Mouse (Mus musculus) heart, embryonic 12.5 days (tissue): ENCODE measurements around the gene Naaladl2. TPM values are rescaled to one million over a fixed set of nuclear protein-coding genes. Genes with fewer than 3 reads are reported as not detected.
"Not testable (repeated sequence)": the region's sequence is repeated elsewhere in the genome, so short reads cannot be mapped to it uniquely, and the experiment has no call there.

Source experiments
- ATAC-seq: fragments of 200-750 bp; cut with Nextera tagmentation; 2 replicates; pipeline ENCODE4 v1.8.0; 2017; ENCODE audit warnings: moderate TSS enrichment, moderate library complexity; ENCODE audit not compliant: insufficient number of reproducible peaks, low FRiP score
- H3K27ac ChIP-seq: fragments of 300-500 bp; sonication (generic); 2 replicates; pipeline ENCODE4 v1.5.1; 2016; ENCODE audit warnings: mild to moderate bottlenecking, moderate library complexity; ENCODE audit not compliant: poor library complexity, severe bottlenecking
- H3K27me3 ChIP-seq: fragments of 300-500 bp; sonication (generic); replicated peaks from 2 replicates; pipeline ENCODE4 v1.6.1; 2016; ENCODE audit warnings: mild to moderate bottlenecking, moderate library complexity
- H3K36me3 ChIP-seq: fragments of 300-500 bp; sonication (generic); 2 replicates; pipeline ENCODE4 v1.6.1; 2016; ENCODE audit warnings: mild to moderate bottlenecking, moderate library complexity
- H3K4me1 ChIP-seq: fragments of 300-500 bp; sonication (generic); replicated peaks from 2 replicates; pipeline ENCODE4 v1.6.1; 2016; ENCODE audit warnings: mild to moderate bottlenecking
- H3K4me2 ChIP-seq: fragments of 300-500 bp; sonication (generic); 2 replicates; pipeline ENCODE4 v1.6.1; 2016; ENCODE audit warnings: mild to moderate bottlenecking, moderate library complexity
- H3K4me3 ChIP-seq: fragments of 300-500 bp; sonication (generic); 2 replicates; pipeline ENCODE4 v1.5.1; 2016; ENCODE audit warnings: mild to moderate bottlenecking
- H3K9ac ChIP-seq: fragments of 300-500 bp; sonication (generic); 2 replicates; pipeline ENCODE4 v1.6.1; 2016; ENCODE audit warnings: mild to moderate bottlenecking, moderate library complexity
- H3K9me3 ChIP-seq: fragments of 300-500 bp; sonication (generic); replicated peaks from 2 replicates; pipeline ENCODE4 v1.6.1; 2016; ENCODE audit warnings: mild to moderate bottlenecking, moderate library complexity
- WGBS: fragments of 180-500 bp; shearing (Covaris S2); methylation state at CpG from one replicate; pipeline ENCODE4 v1.1.7; 2016; 5-methylcytosine and 5-hydroxymethylcytosine counted together
- polyA plus RNA-seq: library from polyadenylated mRNA; unstranded; fragments of >200 nt; fragmentation: Nextera tagmentation; extraction: Ambion mirVana; gene quantifications from 2 replicates; pipeline ENCODE4 v1.2.1, GENCODE M21; 2016

The Naaladl2 gene
- polyA plus RNA-seq, 1 experiment from 2014 or later = 2.0 TPM

- Histone ChIP-seq H3K4me2 (no peak overlapping the region), H3K9me3 (no peaks in the 10 kb centered on the region), H3K9ac (no peak overlapping the region), H3K27me3 (no peaks in the 10 kb centered on the region), H3K4me3 (no peak overlapping the region), H3K27ac (no peak overlapping the region), H3K36me3 (no peaks in the 10 kb centered on the region), H3K4me1 (no peaks in the 10 kb centered on the region)
- ATAC-seq = no peak
- WGBS = 72% methylated on average over 2 of the region's 2 CpGs
Observed at GRCm38 (mm10) chr3:25092986-25093385, 51.1 kb downstream of the Naaladl2 start.

- WGBS = 77% methylated on average over 1 of the region's 1 CpGs
- no peak for ATAC-seq
- H3K4me3 ChIP-seq = no peak overlapping the region
- H3K27me3 ChIP-seq = no peaks in the 10 kb centered on the region
- H3K4me2 ChIP-seq = no peak overlapping the region
- no peak overlapping the region for H3K27ac ChIP-seq
- no peaks in the 10 kb centered on the region for H3K36me3 ChIP-seq
- no peak overlapping the region for H3K9ac ChIP-seq
- 0 out of 2 replicates have a peak, but pooled peaks cover 4% of the 10 kb centered on the region for H3K9me3 ChIP-seq
- no peaks in the 10 kb centered on the region for H3K4me1 ChIP-seq
Observed at GRCm38 (mm10) chr3:25075785-25076184, 68.3 kb downstream of the Naaladl2 start.

GRCm38 (mm10) chr3:25074266-25074665 is 69.8 kb downstream of the Naaladl2 start:
- H3K4me2 ChIP-seq = no peak overlapping the region
- H3K27me3 ChIP-seq = no peaks in the 10 kb centered on the region
- H3K27ac ChIP-seq = no peak overlapping the region
- no peaks in the 10 kb centered on the region for H3K36me3 ChIP-seq
- no peaks in the 10 kb centered on the region for H3K4me1 ChIP-seq
- 0 out of 2 replicates have a peak, but pooled peaks cover 4% of the 10 kb centered on the region for H3K9me3 ChIP-seq
- H3K4me3 ChIP-seq = no peak overlapping the region
- no peak overlapping the region for H3K9ac ChIP-seq
- WGBS = 66% methylated on average over 4 of the region's 4 CpGs
- no peak for ATAC-seq

- ATAC-seq = no peak
- H3K4me1 ChIP-seq = no peaks in the 10 kb centered on the region
- H3K9me3 ChIP-seq = 0 out of 2 replicates have a peak, but pooled peaks cover 4% of the 10 kb centered on the region
- no peaks in the 10 kb centered on the region for H3K36me3 ChIP-seq
- no peak overlapping the region for H3K9ac ChIP-seq
- no peaks in the 10 kb centered on the region for H3K27me3 ChIP-seq
- 79% methylated on average over 6 of the region's 6 CpGs for WGBS
- no peak overlapping the region for H3K27ac ChIP-seq
- H3K4me2 ChIP-seq = no peak overlapping the region
- H3K4me3 ChIP-seq = no peak overlapping the region
Observed at GRCm38 (mm10) chr3:25073821-25074220, 70.2 kb downstream of the Naaladl2 start.

GRCm38 (mm10) chr3:25063217-25063616 is 80.8 kb downstream of the Naaladl2 start:
- 76% methylated on average over 4 of the region's 4 CpGs for WGBS
- no peaks in the 10 kb centered on the region for H3K9me3 ChIP-seq
- H3K4me3 ChIP-seq = no peak overlapping the region
- H3K36me3 ChIP-seq = no peaks in the 10 kb centered on the region
- H3K27me3 ChIP-seq = no peaks in the 10 kb centered on the region
- no peak overlapping the region for H3K27ac ChIP-seq
- H3K4me1 ChIP-seq = no peaks in the 10 kb centered on the region
- no peak overlapping the region for H3K4me2 ChIP-seq
- no peak for ATAC-seq
- H3K9ac ChIP-seq = no peak overlapping the region

GRCm38 (mm10) chr3:25052975-25053374 is 91.1 kb downstream of the Naaladl2 start:
- Histone ChIP-seq H3K27ac (no peak overlapping the region), H3K36me3 (no peaks in the 10 kb centered on the region), H3K9ac (no peak overlapping the region), H3K4me1 (no peaks in the 10 kb centered on the region), H3K9me3 (no peaks in the 10 kb centered on the region), H3K4me3 (no peak overlapping the region), H3K27me3 (no peaks in the 10 kb centered on the region), H3K4me2 (no peak overlapping the region)
- no peak for ATAC-seq
- 20% methylated on average over 2 of the region's 2 CpGs for WGBS

GRCm38 (mm10) chr3:25019972-25020371 is 124.1 kb downstream of the Naaladl2 start:
- 38% methylated on average over 5 of the region's 5 CpGs for WGBS
- Histone ChIP-seq H3K4me1 (no peaks in the 10 kb centered on the region), H3K9me3 (no peaks in the 10 kb centered on the region), H3K4me3 (no peak overlapping the region), H3K9ac (no peak overlapping the region), H3K27me3 (no peaks in the 10 kb centered on the region), H3K27ac (no peak overlapping the region), H3K4me2 (peak overlapping the region; percentile 10; the same call in 1 of the 2 replicates), H3K36me3 (no peaks in the 10 kb centered on the region)
- ATAC-seq = no peak

- H3K9ac ChIP-seq = no peak overlapping the region
- H3K4me2 ChIP-seq = no peak overlapping the region
- no peak overlapping the region for H3K4me3 ChIP-seq
- WGBS = 84% methylated on average over 1 of the region's 1 CpGs
- H3K4me1 ChIP-seq = no peaks in the 10 kb centered on the region
- no peaks in the 10 kb centered on the region for H3K27me3 ChIP-seq
- ATAC-seq = no peak
- no peaks in the 10 kb centered on the region for H3K9me3 ChIP-seq
- no peak overlapping the region for H3K27ac ChIP-seq
- no peaks in the 10 kb centered on the region for H3K36me3 ChIP-seq
Observed at GRCm38 (mm10) chr3:25010751-25011150, 133.3 kb downstream of the Naaladl2 start.

GRCm38 (mm10) chr3:25006802-25007201 is 137.3 kb downstream of the Naaladl2 start:
- not testable (repeated sequence) for H3K9me3 ChIP-seq, H3K4me3 ChIP-seq, ATAC-seq, H3K9ac ChIP-seq, H3K27me3 ChIP-seq, H3K4me2 ChIP-seq, H3K4me1 ChIP-seq, H3K36me3 ChIP-seq, H3K27ac ChIP-seq
- 64% methylated on average over 2 of the region's 2 CpGs for WGBS

- Histone ChIP-seq H3K27ac (no peak overlapping the region), H3K4me2 (no peak overlapping the region), H3K9ac (no peak overlapping the region), H3K4me3 (no peak overlapping the region), H3K27me3 (no peaks in the 10 kb centered on the region), H3K9me3 (no peaks in the 10 kb centered on the region), H3K4me1 (no peaks in the 10 kb centered on the region), H3K36me3 (no peaks in the 10 kb centered on the region)
- no peak for ATAC-seq
- WGBS = 66% methylated on average over 2 of the region's 2 CpGs
Observed at GRCm38 (mm10) chr3:24992577-24992976, 151.5 kb downstream of the Naaladl2 start.

GRCm38 (mm10) chr3:24992078-24992477 is 152.0 kb downstream of the Naaladl2 start:
- Histone ChIP-seq H3K4me1 (no peaks in the 10 kb centered on the region), H3K9me3 (no peaks in the 10 kb centered on the region), H3K9ac (no peak overlapping the region), H3K27ac (no peak overlapping the region), H3K36me3 (no peaks in the 10 kb centered on the region), H3K4me3 (no peak overlapping the region), H3K27me3 (no peaks in the 10 kb centered on the region), H3K4me2 (no peak overlapping the region)
- ATAC-seq = no peak
- 78% methylated on average over 3 of the region's 3 CpGs for WGBS

- no peaks in the 10 kb centered on the region for H3K4me1 ChIP-seq
- H3K36me3 ChIP-seq = no peaks in the 10 kb centered on the region
- H3K4me3 ChIP-seq = no peak overlapping the region
- no peak overlapping the region for H3K9ac ChIP-seq
- H3K27me3 ChIP-seq = no peaks in the 10 kb centered on the region
- no peaks in the 10 kb centered on the region for H3K9me3 ChIP-seq
- no peak overlapping the region for H3K4me2 ChIP-seq
- WGBS = 42% methylated on average over 4 of the region's 4 CpGs
- no peak overlapping the region for H3K27ac ChIP-seq
- ATAC-seq = no peak
Observed at GRCm38 (mm10) chr3:24982111-24982510, 161.9 kb downstream of the Naaladl2 start.
